ENCODE assay signal across 10 mouse cellular contexts in genomic region chr1:135523780-135524517, GRCm38 (mm10).
DNase-seq lines count a peak whose midpoint lies in the region; ATAC-seq and TF ChIP-seq lines count a peak whose summit lies in the region.
"Had no signal": no experiment of that assay in that cellular context is flagged by ENCODE, and none has a peak within 500 bp of the region (broad histone marks: within the 10 kb centered on the region; RNA-seq: fewer than 3 reads in every experiment).

No protein-coding gene starts in this region.

- H3K27ac ChIP-seq in kidney, embryonic 14.5 days (ENCODE audit: low read depth, low read length) = peak overlapping the region; percentile 65; the same call in 1 of the 2 replicates
- H3K27ac ChIP-seq in midbrain, postnatal 0 days (ENCODE audit: low read depth, low read length) = no peak overlapping the region
- no peak overlapping the region for H3K27ac ChIP-seq in midbrain, embryonic 16.5 days (ENCODE audit: low read length)
- H3K27ac ChIP-seq in heart, embryonic 14.5 days (replicated peaks in 1 of 2; ENCODE audit: control insufficient read depth in 1 of 2, insufficient read depth in 1 of 2, low read depth in 2 of 2, low read length in 2 of 2) = peak overlapping the region; percentile 95
- H3K27ac ChIP-seq in stomach, embryonic 16.5 days (ENCODE audit: low read length) = peak overlapping the region; percentile 79

- H3K9me3 ChIP-seq in kidney, embryonic 14.5 days (ENCODE audit: control insufficient read depth, low read length) = no peaks in the 10 kb centered on the region
- no peaks in the 10 kb centered on the region for H3K9me3 ChIP-seq in midbrain, postnatal 0 days (ENCODE audit: low read length)
- H3K9me3 ChIP-seq in midbrain, embryonic 16.5 days (replicated peaks; ENCODE audit: control insufficient read depth, low read length, poor library complexity, severe bottlenecking) = no peaks in the 10 kb centered on the region
- 0 out of 2 replicates have a peak, but pooled peaks cover 4% of the 10 kb centered on the region for H3K9me3 ChIP-seq in heart, embryonic 14.5 days (ENCODE audit: control insufficient read depth, low read length)
- no peaks in the 10 kb centered on the region for H3K9me3 ChIP-seq in stomach, embryonic 16.5 days (replicated peaks; ENCODE audit: control insufficient read depth, low read length)

- H3K9ac ChIP-seq in kidney, embryonic 14.5 days (ENCODE audit: low read depth, low read length) = no peak overlapping the region
- H3K9ac ChIP-seq in midbrain, postnatal 0 days (replicated peaks; ENCODE audit: low read length, poor library complexity, severe bottlenecking) = no peak overlapping the region
- H3K9ac ChIP-seq in midbrain, embryonic 16.5 days (ENCODE audit: low read depth, low read length) = no peak overlapping the region
- H3K9ac ChIP-seq in heart, embryonic 14.5 days (ENCODE audit: low read length) = peak overlapping the region; percentile 44; the same call in 1 of the 2 replicates
- no peak overlapping the region for H3K9ac ChIP-seq in stomach, embryonic 16.5 days (ENCODE audit: low read length)

- no peaks in the 10 kb centered on the region for H3K27me3 ChIP-seq in kidney, embryonic 14.5 days (ENCODE audit: control insufficient read depth, insufficient read depth, low read length)
- no peaks in the 10 kb centered on the region for H3K27me3 ChIP-seq in midbrain, postnatal 0 days (ENCODE audit: insufficient read depth, low read length)
- no peaks in the 10 kb centered on the region for H3K27me3 ChIP-seq in midbrain, embryonic 16.5 days (ENCODE audit: control insufficient read depth, insufficient read depth, low read depth, low read length)
- no peaks in the 10 kb centered on the region for H3K27me3 ChIP-seq in heart, embryonic 14.5 days (ENCODE audit: control insufficient read depth, insufficient read depth, low read length)
- no peaks in the 10 kb centered on the region for H3K27me3 ChIP-seq in stomach, embryonic 16.5 days (ENCODE audit: control insufficient read depth, insufficient read depth, low read length)

- no peak for DNase-seq in kidney, postnatal 36 days
- DNase-seq in midbrain, postnatal 0 days (ENCODE audit: low spot score) = no peak
- DNase-seq in spleen, postnatal 14 days (ENCODE audit: low spot score in 2 of 2) = no peak
- DNase-seq in gastrocnemius, adult 8-10 months (ENCODE audit: low spot score in 2 of 2) = no peak
- DNase-seq: kidney, adult 2 months; right cerebral cortex, postnatal 4 days had no signal

- H3K4me1 ChIP-seq in kidney, embryonic 14.5 days (ENCODE audit: control insufficient read depth, insufficient read depth, low read length) = peaks cover 10% of the 10 kb centered on the region; the same call in 1 of the 2 replicates
- H3K4me1 ChIP-seq in midbrain, postnatal 0 days (ENCODE audit: insufficient read depth, low read length) = 0 out of 2 replicates have a peak, but pooled peaks cover 4% of the 10 kb centered on the region
- peaks cover 4% of the 10 kb centered on the region for H3K4me1 ChIP-seq in midbrain, embryonic 16.5 days (ENCODE audit: control insufficient read depth, insufficient read depth, low read length)
- peaks cover 24 to 37% of the 10 kb centered on the region in 2 experiments for H3K4me1 ChIP-seq in heart, embryonic 14.5 days (ENCODE audit: control insufficient read depth in 2 of 2, insufficient read depth in 2 of 2, low read length in 2 of 2)
- peaks cover 16% of the 10 kb centered on the region for H3K4me1 ChIP-seq in stomach, embryonic 16.5 days (ENCODE audit: control insufficient read depth, insufficient read depth, low read length)

- peak; percentile 59; the same call in 1 of the 2 replicates for ATAC-seq in kidney, embryonic 14.5 days (ENCODE audit: low FRiP score, low TSS enrichment)
- 0 out of 2 replicates have a peak, but pooled peaks have one; percentile 28 for ATAC-seq in midbrain, postnatal 0 days (ENCODE audit: low FRiP score)
- no peak for ATAC-seq in midbrain, embryonic 16.5 days
- ATAC-seq in heart, embryonic 14.5 days (ENCODE audit: insufficient number of reproducible peaks, insufficient read depth, low FRiP score, low read depth) = peak; percentile 76
- ATAC-seq in stomach, embryonic 16.5 days (ENCODE audit: insufficient read depth, low FRiP score) = peak; percentile 83

- no peak for TF ChIP-seq CTCF in midbrain, postnatal 0 days (IDR thresholded peaks at IDR 0.05)

- no peak overlapping the region for H3K4me2 ChIP-seq in kidney, embryonic 14.5 days (replicated peaks; ENCODE audit: low read depth, low read length)
- no peak overlapping the region for H3K4me2 ChIP-seq in midbrain, postnatal 0 days (ENCODE audit: low read depth, low read length, poor library complexity, severe bottlenecking)
- H3K4me2 ChIP-seq in midbrain, embryonic 16.5 days (ENCODE audit: low read length) = no peak overlapping the region
- H3K4me2 ChIP-seq in heart, embryonic 14.5 days (ENCODE audit: low read length) = peak overlapping the region; percentile 19
- peak overlapping the region; percentile 11 for H3K4me2 ChIP-seq in stomach, embryonic 16.5 days (ENCODE audit: low read depth, low read length)

- WGBS in kidney, embryonic 14.5 days = 49% methylated on average over 12 of the region's 12 CpGs
- 86% methylated on average over 12 of the region's 12 CpGs for WGBS in midbrain, postnatal 0 days
- 85% methylated on average over 12 of the region's 12 CpGs for WGBS in midbrain, embryonic 16.5 days
- 20% methylated on average over 12 of the region's 12 CpGs for WGBS in heart, embryonic 14.5 days
- WGBS in stomach, embryonic 16.5 days = 28% methylated on average over 12 of the region's 12 CpGs

- H3K4me3 ChIP-seq in kidney, embryonic 14.5 days (ENCODE audit: low read length) = no peak overlapping the region
- no peak overlapping the region for H3K4me3 ChIP-seq in midbrain, postnatal 0 days (ENCODE audit: low read depth, low read length)
- no peak overlapping the region for H3K4me3 ChIP-seq in midbrain, embryonic 16.5 days (ENCODE audit: low read depth, low read length)
- H3K4me3 ChIP-seq in heart, embryonic 14.5 days (ENCODE audit: control insufficient read depth in 1 of 2, insufficient read depth in 1 of 2, low read depth in 1 of 2, low read length in 2 of 2) = no peak overlapping the region
- no peak overlapping the region for H3K4me3 ChIP-seq in stomach, embryonic 16.5 days (replicated peaks; ENCODE audit: low read length)

- H3K36me3 ChIP-seq in kidney, embryonic 14.5 days (ENCODE audit: control insufficient read depth, insufficient read depth, low read length) = 0 out of 2 replicates have a peak, but pooled peaks cover 2% of the 10 kb centered on the region
- peaks cover 3% of the 10 kb centered on the region for H3K36me3 ChIP-seq in midbrain, postnatal 0 days (ENCODE audit: insufficient read depth, low read length)
- H3K36me3 ChIP-seq in midbrain, embryonic 16.5 days (ENCODE audit: control insufficient read depth, insufficient read depth, low read length) = peaks cover 3% of the 10 kb centered on the region; the same call in 1 of the 2 replicates
- H3K36me3 ChIP-seq in heart, embryonic 14.5 days (ENCODE audit: control insufficient read depth, insufficient read depth, low read length) = peaks cover 9% of the 10 kb centered on the region; the same call in 1 of the 2 replicates
- no peaks in the 10 kb centered on the region for H3K36me3 ChIP-seq in stomach, embryonic 16.5 days (ENCODE audit: control insufficient read depth, insufficient read depth, low read length)

Comparison
In these comparisons a context has a peak if more than half of its experiments do, and no peak if none do; other contexts are left out.
1. H3K27ac ChIP-seq: peak in kidney, embryonic 14.5 days (single experiment), heart, embryonic 14.5 days (2 of 2) and stomach, embryonic 16.5 days (single experiment); none in midbrain, postnatal 0 days (single experiment) and midbrain, embryonic 16.5 days (single experiment).
2. H3K4me2 ChIP-seq: peak in heart, embryonic 14.5 days (single experiment) and stomach, embryonic 16.5 days (single experiment); none in kidney, embryonic 14.5 days (single experiment), midbrain, postnatal 0 days (single experiment) and midbrain, embryonic 16.5 days (single experiment).